Mouse (Mus musculus): ENCODE results near the gene Gna14. TPM values are rescaled to one million over a fixed set of nuclear protein-coding genes. Genes with fewer than 3 reads are reported as not detected.

Gene Gna14
- total and polyA plus RNA-seq, 2 experiments = 1.7 to 2.7 TPM

DNA sequence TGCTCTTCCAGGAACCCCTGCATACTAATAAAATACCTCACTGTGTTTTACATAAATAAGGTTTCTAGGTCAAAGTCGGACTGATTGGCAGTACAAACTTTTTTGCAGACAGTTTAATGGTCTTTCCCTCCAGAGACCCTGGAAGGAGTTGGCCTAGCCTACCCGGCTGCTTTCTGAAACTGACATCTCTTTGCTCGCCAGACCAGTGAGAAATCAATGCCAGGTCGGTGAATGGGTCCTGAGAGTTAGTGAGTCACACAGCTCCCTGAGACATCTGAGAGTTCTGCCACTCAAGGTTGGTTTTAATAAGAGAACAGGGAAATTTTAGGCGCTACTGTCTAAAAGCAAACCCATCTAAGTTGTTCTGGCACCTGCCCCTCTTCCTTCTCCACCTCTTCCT is 49.1 kb downstream of the Gna14 start:
- 75% methylated on average over 5 of the region's 5 CpGs for WGBS
- Histone ChIP-seq H3K79me2 (ENCODE audit: control insufficient read depth, insufficient read depth, low read length) (no peaks in the 10 kb centered on the region), H3K4me1 (ENCODE audit: control insufficient read depth, insufficient read depth, low read length) (peaks cover 4% of the 10 kb centered on the region; the same call in 1 of the 2 replicates), H3K4me3 (ENCODE audit: insufficient read depth, low read depth, low read length) (no peak overlapping the region), H3K36me3 (ENCODE audit: control insufficient read depth, insufficient read depth, low read length) (no peaks in the 10 kb centered on the region), H3K27me3 (ENCODE audit: control insufficient read depth, insufficient read depth, low read length) (no peaks in the 10 kb centered on the region), H3K9ac (ENCODE audit: low read depth, low read length) (no peak overlapping the region), H3K27ac (replicated peaks; ENCODE audit: insufficient read depth, low read depth, low read length) (no peak overlapping the region)
- TF ChIP-seq CTCF (IDR thresholded peaks at IDR 0.05; ENCODE audit: low read depth, low read length) (no peak), POLR2A (IDR thresholded peaks at IDR 0.05; ENCODE audit: extremely low read depth, insufficient read depth, low read length) (no peak)
- no peak for DNase-seq (ENCODE audit: extremely low read depth, low read depth, low spot score)

DNA sequence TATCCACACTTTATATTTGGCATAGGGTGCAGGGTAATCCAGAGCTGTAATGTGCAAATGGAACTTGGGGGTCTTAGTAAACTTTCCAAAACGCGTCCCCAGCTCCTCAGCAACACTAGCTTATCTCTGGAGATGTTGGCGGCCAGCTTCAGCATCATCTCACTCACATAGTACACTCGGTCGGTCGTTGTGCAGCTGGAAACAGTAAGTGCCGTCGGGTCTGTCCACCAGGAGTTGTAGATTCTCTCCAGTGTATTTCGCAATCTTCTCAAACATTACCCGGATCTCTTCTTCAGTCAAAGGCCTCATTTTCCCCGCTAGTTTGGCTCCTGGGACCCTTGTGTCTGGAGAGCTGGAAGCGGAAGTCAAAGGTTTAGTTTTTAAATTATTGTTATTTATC is 55.2 kb downstream of the Gna14 start:
- Histone ChIP-seq H3K79me2 (ENCODE audit: control insufficient read depth, insufficient read depth, low read length) (no peaks in the 10 kb centered on the region), H3K36me3 (ENCODE audit: control insufficient read depth, insufficient read depth, low read length) (no peaks in the 10 kb centered on the region), H3K9ac (ENCODE audit: low read depth, low read length) (no peak overlapping the region), H3K4me3 (ENCODE audit: insufficient read depth, low read depth, low read length) (no peak overlapping the region), H3K27ac (replicated peaks; ENCODE audit: insufficient read depth, low read depth, low read length) (no peak overlapping the region), H3K4me1 (ENCODE audit: control insufficient read depth, insufficient read depth, low read length) (peaks cover 6% of the 10 kb centered on the region), H3K27me3 (ENCODE audit: control insufficient read depth, insufficient read depth, low read length) (no peaks in the 10 kb centered on the region)
- peak; percentile 69 for DNase-seq (ENCODE audit: extremely low read depth, low read depth, low spot score)
- TF ChIP-seq CTCF (IDR thresholded peaks at IDR 0.05; ENCODE audit: low read depth, low read length) (no peak), POLR2A (IDR thresholded peaks at IDR 0.05; ENCODE audit: extremely low read depth, insufficient read depth, low read length) (no peak)
- WGBS = 37% methylated on average over 12 of the region's 12 CpGs

DNA sequence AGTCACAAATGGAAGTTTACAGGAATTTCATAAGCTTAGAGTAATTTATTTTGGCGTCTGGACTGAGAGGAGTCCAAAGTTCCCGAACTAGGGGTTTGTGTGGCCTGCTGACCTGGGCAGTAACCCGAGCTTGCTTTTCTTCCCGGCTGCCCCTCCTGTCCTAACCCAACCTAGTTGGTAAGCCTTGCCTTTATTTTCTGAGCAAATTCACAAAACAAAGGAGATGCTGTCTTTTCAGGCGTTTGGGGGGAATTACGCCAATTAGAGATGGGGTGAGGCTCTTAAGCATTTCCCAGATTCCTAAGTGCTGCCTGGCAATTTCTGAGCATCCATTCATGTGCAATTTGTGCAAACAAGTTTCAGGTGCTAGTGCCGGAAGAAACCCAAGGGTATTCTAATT is 55.9 kb downstream of the Gna14 start:
- DNase-seq (ENCODE audit: extremely low read depth, low read depth, low spot score) = peak; percentile 75
- Histone ChIP-seq H3K4me3 (ENCODE audit: insufficient read depth, low read depth, low read length) (no peak overlapping the region), H3K79me2 (ENCODE audit: control insufficient read depth, insufficient read depth, low read length) (no peaks in the 10 kb centered on the region), H3K4me1 (ENCODE audit: control insufficient read depth, insufficient read depth, low read length) (peaks cover 6% of the 10 kb centered on the region), H3K27ac (replicated peaks; ENCODE audit: insufficient read depth, low read depth, low read length) (no peak overlapping the region), H3K9ac (ENCODE audit: low read depth, low read length) (no peak overlapping the region), H3K36me3 (ENCODE audit: control insufficient read depth, insufficient read depth, low read length) (no peaks in the 10 kb centered on the region), H3K27me3 (ENCODE audit: control insufficient read depth, insufficient read depth, low read length) (no peaks in the 10 kb centered on the region)
- whole genome bisulfite sequencing = 35% methylated on average over 7 of the region's 7 CpGs
- TF ChIP-seq CTCF (IDR thresholded peaks at IDR 0.05; ENCODE audit: low read depth, low read length) = no peak
- no peak for TF ChIP-seq POLR2A (IDR thresholded peaks at IDR 0.05; ENCODE audit: extremely low read depth, insufficient read depth, low read length)

DNA sequence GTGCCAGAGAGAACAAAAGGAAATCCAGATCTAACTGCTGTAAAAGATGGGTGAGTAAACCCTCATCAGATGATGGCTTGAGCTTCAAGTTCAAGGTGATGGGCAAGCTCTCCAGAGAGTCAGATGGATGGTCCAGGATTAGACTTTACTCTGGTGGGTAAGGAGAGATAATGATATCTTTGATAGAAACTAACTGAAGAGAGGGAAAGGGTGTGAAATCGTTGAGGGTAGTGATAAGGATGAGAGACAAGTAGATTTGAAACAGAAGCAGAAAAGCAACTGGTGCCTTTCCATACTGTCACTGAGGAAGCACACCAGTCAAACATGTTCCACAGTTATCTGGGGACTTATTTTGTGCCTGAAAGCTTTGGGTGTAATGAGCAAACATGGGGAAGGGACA is 56.9 kb downstream of the Gna14 start:
- Histone ChIP-seq H3K79me2 (ENCODE audit: control insufficient read depth, insufficient read depth, low read length) (no peaks in the 10 kb centered on the region), H3K27me3 (ENCODE audit: control insufficient read depth, insufficient read depth, low read length) (no peaks in the 10 kb centered on the region), H3K27ac (replicated peaks; ENCODE audit: insufficient read depth, low read depth, low read length) (no peak overlapping the region), H3K4me1 (ENCODE audit: control insufficient read depth, insufficient read depth, low read length) (peaks cover 6% of the 10 kb centered on the region), H3K9ac (ENCODE audit: low read depth, low read length) (no peak overlapping the region), H3K4me3 (ENCODE audit: insufficient read depth, low read depth, low read length) (no peak overlapping the region), H3K36me3 (ENCODE audit: control insufficient read depth, insufficient read depth, low read length) (no peaks in the 10 kb centered on the region)
- WGBS = 95% methylated on average over 1 of the region's 1 CpGs
- no peak for DNase-seq (ENCODE audit: extremely low read depth, low read depth, low spot score)
- TF ChIP-seq CTCF (IDR thresholded peaks at IDR 0.05; ENCODE audit: low read depth, low read length) (no peak), POLR2A (IDR thresholded peaks at IDR 0.05; ENCODE audit: extremely low read depth, insufficient read depth, low read length) (no peak)

DNA sequence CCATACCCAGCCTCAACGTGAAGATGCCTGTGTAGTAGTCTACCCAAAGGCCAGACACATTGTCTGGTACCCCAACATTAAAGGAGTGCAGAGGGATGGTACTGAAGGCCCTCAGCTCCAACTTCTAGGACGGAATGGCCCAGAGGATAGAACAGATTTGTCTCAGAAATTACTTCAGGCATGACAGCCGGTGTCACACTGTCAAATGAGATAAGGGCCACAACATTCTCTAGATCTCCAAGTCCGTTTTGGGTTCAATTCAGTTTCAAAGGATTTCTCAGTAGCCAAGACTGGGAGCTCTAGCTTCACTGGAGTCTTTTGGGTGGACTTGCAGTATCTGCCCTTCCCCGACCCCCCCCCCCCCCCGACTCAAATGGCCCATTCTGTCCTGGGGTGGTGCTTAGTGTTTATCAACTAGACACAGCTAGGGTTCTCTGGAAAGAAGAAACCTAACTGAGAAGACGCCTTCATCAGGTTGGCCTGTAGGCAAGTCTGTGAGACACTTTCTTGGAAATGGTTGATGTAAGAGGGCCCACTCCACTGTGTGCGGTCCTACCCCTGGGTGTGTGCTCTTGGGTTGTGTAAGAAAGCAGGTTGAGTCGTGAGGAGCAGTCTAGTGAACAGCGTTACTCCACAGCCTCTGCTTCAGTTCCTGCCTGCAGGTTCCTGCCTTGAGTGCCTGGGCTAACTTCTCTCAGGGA is 59.4 kb downstream of the Gna14 start:
- H3K4me3 ChIP-seq (ENCODE audit: insufficient read depth, low read depth, low read length) = no peak overlapping the region
- no peak overlapping the region for H3K27ac ChIP-seq (replicated peaks; ENCODE audit: insufficient read depth, low read depth, low read length)
- peaks cover 12% of the 10 kb centered on the region for H3K4me1 ChIP-seq (ENCODE audit: control insufficient read depth, insufficient read depth, low read length)
- DNase-seq (ENCODE audit: extremely low read depth, low read depth, low spot score) = no peak
- H3K79me2 ChIP-seq (ENCODE audit: control insufficient read depth, insufficient read depth, low read length) = no peaks in the 10 kb centered on the region
- H3K9ac ChIP-seq (ENCODE audit: low read depth, low read length) = no peak overlapping the region
- TF ChIP-seq POLR2A (IDR thresholded peaks at IDR 0.05; ENCODE audit: extremely low read depth, insufficient read depth, low read length) (no peak), CTCF (IDR thresholded peaks at IDR 0.05; ENCODE audit: low read depth, low read length) (no peak)
- 94% methylated on average over 10 of the region's 10 CpGs for WGBS
- no peaks in the 10 kb centered on the region for H3K27me3 ChIP-seq (ENCODE audit: control insufficient read depth, insufficient read depth, low read length)
- H3K36me3 ChIP-seq (ENCODE audit: control insufficient read depth, insufficient read depth, low read length) = no peaks in the 10 kb centered on the region

DNA sequence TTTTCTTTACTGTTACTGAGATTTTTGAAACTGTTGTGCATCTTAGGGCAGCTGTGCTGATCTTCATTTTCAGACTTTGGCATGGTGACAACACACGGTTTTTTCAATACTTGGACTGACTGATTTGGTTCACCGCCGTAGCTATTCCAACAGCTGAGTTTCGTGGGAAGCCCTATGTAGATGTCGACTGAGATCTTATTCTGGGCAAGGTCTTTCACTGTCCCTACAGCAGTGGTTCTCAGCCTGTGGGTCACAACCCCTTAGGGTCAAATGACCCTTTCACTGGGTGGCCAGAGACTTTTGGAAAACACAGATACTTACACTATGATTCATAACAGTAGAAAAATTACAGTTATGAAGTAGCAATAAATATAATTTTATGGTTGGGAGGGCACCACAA is 60.5 kb downstream of the Gna14 start:
- TF ChIP-seq CTCF (IDR thresholded peaks at IDR 0.05; ENCODE audit: low read depth, low read length) (no peak), POLR2A (IDR thresholded peaks at IDR 0.05; ENCODE audit: extremely low read depth, insufficient read depth, low read length) (no peak)
- H3K36me3 ChIP-seq (ENCODE audit: control insufficient read depth, insufficient read depth, low read length) = no peaks in the 10 kb centered on the region
- H3K79me2 ChIP-seq (ENCODE audit: control insufficient read depth, insufficient read depth, low read length) = no peaks in the 10 kb centered on the region
- WGBS = 83% methylated on average over 5 of the region's 5 CpGs
- H3K9ac ChIP-seq (ENCODE audit: low read depth, low read length) = no peak overlapping the region
- no peak overlapping the region for H3K4me3 ChIP-seq (ENCODE audit: insufficient read depth, low read depth, low read length)
- no peak for DNase-seq (ENCODE audit: extremely low read depth, low read depth, low spot score)
- no peaks in the 10 kb centered on the region for H3K27me3 ChIP-seq (ENCODE audit: control insufficient read depth, insufficient read depth, low read length)
- peaks cover 11% of the 10 kb centered on the region for H3K4me1 ChIP-seq (ENCODE audit: control insufficient read depth, insufficient read depth, low read length)
- H3K27ac ChIP-seq (replicated peaks; ENCODE audit: insufficient read depth, low read depth, low read length) = no peak overlapping the region
